In genomic region chr4:48472052-48472791, GRCm38 (mm10) we compare ENCODE assay signal across 8 mouse cellular contexts. TPM values are rescaled to one million over a fixed set of nuclear protein-coding genes. Genes with fewer than 3 reads are reported as not detected.
DNase-seq lines count a peak whose midpoint lies in the region; ATAC-seq and TF ChIP-seq lines count a peak whose summit lies in the region.

No protein-coding gene starts in this region.

- WGBS in forebrain, embryonic 12.5 days = 23% methylated on average over 12 of the region's 12 CpGs
- WGBS in neural tube, embryonic 12.5 days = 17% methylated on average over 12 of the region's 12 CpGs

- H3K27me3 ChIP-seq in E14TG2a.4 (ENCODE audit: insufficient read depth, low read length) = no peaks in the 10 kb centered on the region
- no peaks in the 10 kb centered on the region for H3K27me3 ChIP-seq in forebrain, embryonic 12.5 days
- no peaks in the 10 kb centered on the region for H3K27me3 ChIP-seq in neural tube, embryonic 12.5 days (replicated peaks)

- DNase-seq in cerebellum, adult 9-10 months = peak; percentile 18
- no peak for DNase-seq in cerebellum, adult 9-11 months
- peak; percentile 13 for DNase-seq in kidney, postnatal 14 days
- DNase-seq in thymus, adult 18-20 months = no peak
- DNase-seq in right cerebral cortex, postnatal 36 days (ENCODE audit: low spot score in 2 of 2) = no peak

- peak overlapping the region; percentile 95 for H3K4me3 ChIP-seq in E14TG2a.4 (replicated peaks; ENCODE audit: low read length)
- H3K4me3 ChIP-seq in forebrain, embryonic 12.5 days (replicated peaks) = peak overlapping the region; percentile 80
- peak overlapping the region; percentile 93 for H3K4me3 ChIP-seq in neural tube, embryonic 12.5 days

- peak overlapping the region; percentile 76 for H3K4me2 ChIP-seq in forebrain, embryonic 12.5 days
- H3K4me2 ChIP-seq in neural tube, embryonic 12.5 days (replicated peaks) = peak overlapping the region; percentile 83

- H3K36me3 ChIP-seq in E14TG2a.4 (ENCODE audit: insufficient read depth, low read length) = peaks cover 32% of the 10 kb centered on the region
- peaks cover 12% of the 10 kb centered on the region for H3K36me3 ChIP-seq in forebrain, embryonic 12.5 days (replicated peaks)
- peaks cover 11% of the 10 kb centered on the region for H3K36me3 ChIP-seq in neural tube, embryonic 12.5 days

- no peak for TF ChIP-seq CTCF in E14TG2a.4 (conservative IDR thresholded peaks at IDR 0.05; ENCODE audit: low read length)

- no peak for ATAC-seq in forebrain, embryonic 12.5 days (ENCODE audit: low FRiP score)
- no peak for ATAC-seq in neural tube, embryonic 12.5 days (ENCODE audit: low FRiP score, low read depth)

- peaks cover 25% of the 10 kb centered on the region for H3K4me1 ChIP-seq in E14TG2a.4 (replicated peaks; ENCODE audit: low read depth, low read length)
- peaks cover 20% of the 10 kb centered on the region for H3K4me1 ChIP-seq in forebrain, embryonic 12.5 days
- peaks cover 9% of the 10 kb centered on the region for H3K4me1 ChIP-seq in neural tube, embryonic 12.5 days

- H3K27ac ChIP-seq in forebrain, embryonic 12.5 days = no peak overlapping the region
- no peak overlapping the region for H3K27ac ChIP-seq in neural tube, embryonic 12.5 days

- no peaks in the 10 kb centered on the region for H3K9me3 ChIP-seq in E14TG2a.4 (ENCODE audit: low read length)
- no peaks in the 10 kb centered on the region for H3K9me3 ChIP-seq in forebrain, embryonic 12.5 days
- H3K9me3 ChIP-seq in neural tube, embryonic 12.5 days = no peaks in the 10 kb centered on the region

- peak overlapping the region; percentile 92 for H3K9ac ChIP-seq in forebrain, embryonic 12.5 days
- peak overlapping the region; percentile 92 for H3K9ac ChIP-seq in neural tube, embryonic 12.5 days

RNA-seq across cellular contexts. Expression of gene Tex10, which starts 1.0 kb away (rescaled TPM):
- polyA plus RNA-seq in forebrain, embryonic 12.5 days (2016; fragmentation: Nextera tagmentation; extraction: Ambion mirVana) = 58.5 and 62.5 TPM in 2 replicates
- 47.2 and 53.5 TPM in 2 replicates for polyA plus RNA-seq in neural tube, embryonic 12.5 days (2016; fragmentation: Nextera tagmentation; extraction: Ambion mirVana)

Comparison
In these comparisons a context has a peak if more than half of its experiments do, and no peak if none do; other contexts are left out.
1. DNase-seq: peak in cerebellum, adult 9-10 months (single experiment) and kidney, postnatal 14 days (single experiment); none in cerebellum, adult 9-11 months (single experiment), thymus, adult 18-20 months (0 of 2) and right cerebral cortex, postnatal 36 days (0 of 2).
2. Peak in every context shown above with its lines, with median percentiles within 50 percentile points of each other: H3K4me3 ChIP-seq.